Mouse (Mus musculus): Measurements from ENCODE around the gene Tmem19.
"Not testable (repeated sequence)": the region's sequence is repeated elsewhere in the genome, so short reads cannot be mapped to it uniquely, and the experiment has no call there.

The Tmem19 gene

GRCm38 (mm10) chr10:115349509-115349908 lies 12.8 kb downstream of the Tmem19 start:
- no peak for ATAC-seq (ENCODE audit: insufficient number of reproducible peaks, low FRiP score, low TSS enrichment)

DNA sequence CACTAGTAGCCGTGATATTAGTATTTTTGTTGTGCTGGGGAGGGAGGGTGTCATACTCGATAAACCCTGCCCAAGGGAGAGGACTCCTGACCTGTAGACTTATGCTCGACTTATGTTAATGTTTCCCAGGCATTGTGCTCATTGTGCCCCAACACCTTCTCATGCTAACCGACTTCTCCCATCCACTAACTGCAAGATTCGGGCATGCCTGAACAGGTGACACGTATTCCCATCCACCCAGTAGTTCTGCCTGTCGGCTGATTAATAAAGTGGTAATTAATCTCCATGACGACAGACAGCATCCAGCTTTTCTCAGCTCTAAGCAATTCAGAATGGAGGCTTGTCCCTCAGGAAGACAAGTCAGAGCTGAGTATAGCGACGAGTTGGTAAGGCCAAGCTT lies 13.3 kb downstream of the Tmem19 start:
- ATAC-seq (ENCODE audit: insufficient number of reproducible peaks, low FRiP score, low TSS enrichment): no peak

DNA sequence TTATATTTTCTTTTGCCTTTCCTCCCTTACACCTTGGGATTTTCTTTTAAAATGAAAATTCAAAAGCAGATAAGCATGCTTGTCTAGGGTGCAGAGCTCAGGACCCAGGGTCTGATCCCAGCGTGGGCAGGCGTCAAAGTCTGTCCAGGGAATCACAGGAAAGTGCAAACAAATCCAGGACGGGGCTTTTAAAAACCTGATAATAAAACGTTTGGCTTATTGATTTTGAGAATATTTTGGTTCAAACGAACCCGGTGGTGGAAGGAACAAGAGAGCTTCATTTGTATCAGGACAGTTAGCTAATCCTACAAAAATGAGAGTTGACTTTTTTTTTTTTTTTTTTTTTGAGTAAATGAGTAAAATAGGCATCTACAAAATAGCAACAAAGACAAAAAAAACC lies 14.2 kb downstream of the Tmem19 start:
- no peak for ATAC-seq (ENCODE audit: insufficient number of reproducible peaks, low FRiP score, low TSS enrichment)

DNA sequence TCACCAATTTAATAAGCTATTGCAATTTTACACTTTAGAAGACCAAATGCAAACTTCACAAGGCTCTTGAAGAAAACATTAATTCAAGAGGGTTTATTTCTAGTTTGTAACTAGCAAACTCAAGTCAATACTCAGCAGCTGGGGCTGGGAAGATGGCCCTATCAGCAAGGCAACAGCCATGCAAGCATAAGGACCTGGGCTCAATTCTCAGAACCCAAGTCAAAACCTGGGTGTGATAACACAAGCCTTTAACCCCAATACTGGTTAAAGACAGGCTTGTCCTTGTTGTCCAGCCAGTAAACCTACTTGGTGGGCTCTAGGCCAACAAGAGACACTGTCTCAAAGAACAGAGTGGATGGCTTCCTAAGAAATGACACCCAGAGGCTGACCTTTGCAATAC lies 15.9 kb downstream of the Tmem19 start:
- no peak for ATAC-seq (ENCODE audit: insufficient number of reproducible peaks, low FRiP score, low TSS enrichment)

DNA sequence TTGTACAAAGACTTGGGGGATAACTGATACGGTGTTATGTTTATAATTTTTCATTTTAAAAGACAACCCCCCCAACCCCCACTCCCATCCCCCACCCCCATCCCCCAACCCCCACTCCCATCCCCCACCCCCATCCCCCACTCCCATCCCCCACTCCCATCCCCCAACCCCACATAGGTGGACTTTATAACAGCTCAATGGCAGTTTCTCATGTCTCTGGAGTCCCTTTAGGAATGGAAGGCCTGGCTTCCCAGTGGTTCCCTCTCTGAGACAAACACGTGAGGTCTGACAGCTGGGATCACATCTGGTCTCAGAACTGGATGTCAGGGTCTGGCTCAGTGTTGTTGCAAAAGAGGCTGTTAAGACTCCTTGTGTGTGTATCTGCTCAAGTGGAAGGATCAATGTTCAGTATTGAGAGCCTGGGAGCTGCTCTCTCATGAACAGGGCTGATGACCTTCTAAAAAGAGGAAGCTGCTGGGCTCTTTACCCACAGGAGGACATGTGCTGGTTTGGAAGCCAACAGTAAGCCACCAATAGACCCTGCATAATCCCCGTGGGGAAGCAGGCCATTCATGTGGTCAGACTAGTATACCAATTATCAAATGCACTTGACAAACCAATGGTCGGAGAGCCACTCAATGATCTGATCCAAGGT lies 19.4 kb downstream of the Tmem19 start:
- ATAC-seq (ENCODE audit: insufficient number of reproducible peaks, low FRiP score, low TSS enrichment): no peak

DNA sequence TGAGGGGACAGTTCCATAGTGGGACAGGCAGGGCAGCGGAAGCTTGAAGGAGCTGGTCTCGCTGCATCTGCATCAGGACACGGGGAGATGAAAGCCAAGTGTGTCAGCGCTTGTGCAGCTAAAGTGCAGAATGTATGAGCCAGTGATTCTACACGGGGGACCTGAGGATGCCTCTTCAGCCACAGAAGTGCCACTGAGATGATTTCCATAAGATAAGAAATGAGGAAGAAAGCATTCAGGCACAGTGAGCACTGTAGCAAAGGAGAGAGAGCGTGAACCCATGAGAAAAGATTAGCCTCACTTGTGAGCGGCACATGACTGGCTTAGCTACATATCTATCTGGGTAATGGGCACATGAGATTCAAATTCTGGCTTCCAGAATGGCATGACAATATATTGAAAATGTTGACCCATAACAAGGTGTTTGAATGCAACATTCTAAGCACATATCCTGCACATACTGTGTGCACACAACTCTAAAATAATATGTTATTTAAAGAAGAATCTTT lies 22.4 kb downstream of the Tmem19 start:
- no peak for ATAC-seq (ENCODE audit: insufficient number of reproducible peaks, low FRiP score, low TSS enrichment)

DNA sequence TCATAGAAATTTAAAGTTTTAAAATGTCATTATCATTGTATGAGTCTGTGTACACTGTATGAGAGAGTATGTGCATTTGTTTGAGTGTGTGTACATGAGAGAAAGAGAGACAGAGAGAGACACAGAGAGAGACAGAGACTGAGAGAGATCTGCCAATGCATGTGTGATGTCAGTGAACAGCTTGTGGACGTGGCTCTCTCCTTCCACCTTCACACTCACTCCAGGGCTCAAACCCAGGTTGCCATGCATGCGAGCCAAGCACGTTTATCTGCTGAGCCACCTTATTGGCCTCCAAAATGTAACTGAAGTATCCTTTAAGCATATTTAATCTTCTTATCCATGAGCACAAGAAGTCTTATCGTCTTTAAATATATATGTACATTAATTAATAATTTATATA lies 25.4 kb downstream of the Tmem19 start:
- no peak for ATAC-seq (ENCODE audit: insufficient number of reproducible peaks, low FRiP score, low TSS enrichment)

GRCm38 (mm10) chr10:115333528-115333927 lies 28.8 kb downstream of the Tmem19 start:
- no peak for ATAC-seq (ENCODE audit: insufficient number of reproducible peaks, low FRiP score, low TSS enrichment)

DNA sequence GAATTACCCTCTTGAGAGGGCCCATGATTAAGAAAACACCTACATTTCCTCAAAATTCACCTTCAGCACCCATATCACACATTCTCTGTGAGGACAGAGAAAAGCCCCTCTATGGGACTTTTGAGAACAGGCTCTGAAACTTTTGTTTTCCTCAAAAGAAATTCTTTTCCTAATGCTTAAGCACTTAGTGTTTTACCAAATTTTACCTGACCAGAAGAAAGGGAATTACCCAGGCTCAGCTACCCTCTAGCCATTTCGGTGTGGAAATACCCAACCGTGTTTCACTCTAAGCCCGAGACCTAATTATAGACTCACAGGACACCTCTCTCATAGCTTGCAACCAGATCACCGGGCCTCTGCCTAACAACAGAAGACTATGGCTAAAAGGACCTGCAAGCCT lies 29.3 kb downstream of the Tmem19 start:
- ATAC-seq (ENCODE audit: insufficient number of reproducible peaks, low FRiP score, low TSS enrichment): no peak

DNA sequence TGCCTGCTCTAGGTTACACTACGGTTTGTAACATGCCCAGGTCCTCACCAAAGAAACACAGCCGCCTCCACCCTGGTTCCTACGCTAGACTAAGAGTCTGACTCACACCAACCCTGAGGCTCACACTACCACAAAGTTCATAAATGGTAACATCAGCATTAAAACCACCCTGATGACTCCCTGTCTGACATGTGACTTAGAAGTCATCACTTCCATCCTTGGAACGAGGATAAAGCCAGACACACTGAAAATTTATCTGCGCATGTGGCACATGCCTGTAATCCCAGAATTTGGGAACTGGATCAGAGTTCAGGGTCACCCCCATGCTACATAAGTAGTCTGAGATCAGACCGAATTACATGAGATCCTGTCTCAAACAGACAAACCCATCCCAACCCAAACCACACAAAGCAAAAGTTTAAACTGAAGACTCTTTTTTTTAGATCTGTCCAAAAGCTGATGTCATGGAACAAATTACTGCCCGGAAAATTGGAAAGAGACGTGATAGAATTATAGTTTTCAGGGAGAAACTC lies 29.8 kb downstream of the Tmem19 start:
- ATAC-seq (ENCODE audit: insufficient number of reproducible peaks, low FRiP score, low TSS enrichment): no peak

DNA sequence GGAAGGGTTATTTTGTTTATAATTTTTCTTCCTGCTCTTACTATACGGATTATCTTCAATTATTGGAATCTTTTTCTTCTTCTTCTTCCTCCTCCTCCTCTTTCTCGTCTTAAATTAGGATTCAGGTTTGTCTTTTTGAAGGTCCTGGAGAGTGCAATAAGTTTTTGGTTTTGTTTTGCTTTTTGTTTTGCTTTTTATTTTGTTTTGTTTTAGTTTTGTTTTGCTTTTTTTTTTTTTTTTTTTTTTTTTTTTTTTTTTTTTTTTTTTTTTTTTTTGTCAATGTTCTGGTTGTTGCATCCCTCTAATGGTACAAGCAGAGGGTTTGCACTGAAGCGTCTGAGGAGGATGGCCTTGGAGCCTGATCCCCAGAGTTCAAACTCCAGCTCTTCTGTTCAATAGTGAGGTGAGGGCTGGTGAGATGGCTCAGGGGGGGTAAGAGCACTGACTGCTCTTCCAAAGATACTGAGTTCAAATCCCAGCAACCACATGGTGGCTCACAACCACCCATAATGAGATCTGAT lies 33.2 kb downstream of the Tmem19 start:
- no peak for ATAC-seq (ENCODE audit: insufficient number of reproducible peaks, low FRiP score, low TSS enrichment)

- no peak for ATAC-seq (ENCODE audit: insufficient number of reproducible peaks, low FRiP score, low TSS enrichment)
These were observed 33.8 kb downstream of the Tmem19 start for GRCm38 (mm10) chr10:115328514-115328913.

- ATAC-seq (ENCODE audit: insufficient number of reproducible peaks, low FRiP score, low TSS enrichment): peak; percentile 77
These were observed 39.0 kb downstream of the Tmem19 start for GRCm38 (mm10) chr10:115323295-115323694.

GRCm38 (mm10) chr10:115321317-115322035 lies 40.8 kb downstream of the Tmem19 start:
- ATAC-seq (ENCODE audit: insufficient number of reproducible peaks, low FRiP score, low TSS enrichment): no peak

GRCm38 (mm10) chr10:115318388-115318787 lies 43.9 kb downstream of the Tmem19 start:
- ATAC-seq (ENCODE audit: insufficient number of reproducible peaks, low FRiP score, low TSS enrichment): not testable (repeated sequence)

GRCm38 (mm10) chr10:115316313-115316712 lies 46.0 kb downstream of the Tmem19 start:
- ATAC-seq (ENCODE audit: insufficient number of reproducible peaks, low FRiP score, low TSS enrichment): no peak

GRCm38 (mm10) chr10:115315473-115316171 lies 46.7 kb downstream of the Tmem19 start, which contains the start of gene Rab21:
Gene Rab21, minus strand, starts transcription at chr10:115315594.
- ATAC-seq (ENCODE audit: insufficient number of reproducible peaks, low FRiP score, low TSS enrichment): peak; percentile 89

- ATAC-seq (ENCODE audit: insufficient number of reproducible peaks, low FRiP score, low TSS enrichment): peak; percentile 5
These were observed 47.5 kb downstream of the Tmem19 start for GRCm38 (mm10) chr10:115314582-115315452.

DNA sequence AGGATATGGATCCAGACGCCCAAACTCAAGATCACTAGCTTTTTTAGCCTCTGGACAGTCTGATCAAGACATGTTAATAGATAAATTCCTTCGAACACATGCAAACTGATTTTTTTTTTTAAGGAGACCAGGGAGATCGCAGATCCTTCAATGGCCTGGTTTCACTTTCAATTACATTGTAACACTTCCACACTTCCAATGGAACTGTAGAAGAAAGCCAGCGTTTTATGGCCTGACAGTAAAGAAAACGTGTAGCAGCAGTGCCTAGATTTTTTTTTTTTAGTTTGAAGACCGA lies 48.1 kb downstream of the Tmem19 start:
- ATAC-seq (ENCODE audit: insufficient number of reproducible peaks, low FRiP score, low TSS enrichment): no peak
